Mouse (Mus musculus): Measurements from ENCODE around the gene Manba. TPM values are rescaled to one million over a fixed set of nuclear protein-coding genes. Genes with fewer than 3 reads are reported as not detected.

Gene Manba
- polyA plus RNA-seq, 1 experiment from 2014 or later, result 5.1 TPM

Other genes with a start within 250 kb of the Manba start
- gene Bdh2, start 204.4 kb upstream of the Manba start, polyA plus RNA-seq (2016; fragmentation: Nextera tagmentation; extraction: Ambion mirVana), result 4.0 and 4.2 TPM in 2 replicates
- gene Slc9b2, start 177.9 kb upstream of the Manba start, polyA plus RNA-seq (2016; fragmentation: Nextera tagmentation; extraction: Ambion mirVana), result 0.88 and 1.3 TPM in 2 replicates
- not detected in 2 replicates for gene Slc9b1, start 137.6 kb upstream of the Manba start, polyA plus RNA-seq (2016; fragmentation: Nextera tagmentation; extraction: Ambion mirVana)
- gene Cisd2, start 61.7 kb upstream of the Manba start, polyA plus RNA-seq (2016; fragmentation: Nextera tagmentation; extraction: Ambion mirVana), result 75.6 and 78.2 TPM in 2 replicates
- 461 and 494 TPM in 2 replicates for gene Ube2d3, start 47.5 kb upstream of the Manba start, polyA plus RNA-seq (2016; fragmentation: Nextera tagmentation; extraction: Ambion mirVana)
- 11.3 and 12.1 TPM in 2 replicates for gene Nfkb1, start 205.9 kb downstream of the Manba start, polyA plus RNA-seq (2016; fragmentation: Nextera tagmentation; extraction: Ambion mirVana)